Mouse (Mus musculus): ENCODE data around the gene Aunip.
A peak's percentile ranks its signal among the peaks of the same experiment; 100 is the strongest.

Gene Aunip

DNA sequence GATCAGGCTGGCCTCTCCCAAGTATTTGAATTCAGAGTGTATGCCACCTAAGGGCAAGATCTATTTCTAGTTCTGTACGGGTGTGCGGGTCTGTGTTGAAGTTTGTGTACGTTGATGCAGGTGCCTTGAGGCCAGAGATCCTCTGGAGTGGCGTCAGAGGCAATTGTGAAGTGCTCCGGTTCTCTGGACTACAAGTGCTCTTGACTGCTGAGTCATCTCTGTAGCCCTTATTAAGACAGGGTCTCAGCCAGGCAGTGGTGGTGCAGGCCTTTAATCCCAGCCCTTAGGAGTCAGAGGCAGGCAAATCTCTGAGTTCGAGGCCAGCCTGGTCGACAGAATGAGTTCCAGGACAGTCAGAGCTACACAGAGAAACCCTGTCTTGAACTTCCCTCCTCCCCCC, 4.8 kb downstream of the Aunip start:
- DNase-seq (ENCODE audit: low read depth) = no peak

DNA sequence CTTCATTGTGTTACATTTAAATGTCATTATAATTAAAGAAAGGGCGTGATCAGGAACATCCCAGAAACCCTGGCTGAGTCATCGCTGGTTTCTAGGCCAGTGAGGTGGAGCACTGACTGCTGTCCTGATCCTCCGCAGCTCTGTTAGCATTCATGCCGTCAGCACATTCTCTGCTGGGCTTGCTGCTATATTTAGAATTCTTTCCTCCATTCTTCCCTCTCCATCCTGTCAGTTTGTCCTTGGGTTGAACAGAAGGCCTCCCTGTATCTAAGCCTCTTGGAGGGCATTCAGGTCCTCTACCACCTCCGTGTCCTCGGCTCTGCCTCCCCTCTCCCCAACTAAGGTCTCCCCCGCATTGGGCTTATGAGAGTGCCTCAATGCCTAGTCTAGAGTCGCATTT, 6.2 kb downstream of the Aunip start:
- no peak for DNase-seq (ENCODE audit: low read depth)

- DNase-seq (ENCODE audit: low read depth) = no peak
Measured at GRCm38 (mm10) chr4:134517719-134518118, 6.9 kb downstream of the Aunip start.

- DNase-seq (ENCODE audit: low read depth) = no peak
Measured at GRCm38 (mm10) chr4:134518541-134518940, 7.7 kb downstream of the Aunip start.

GRCm38 (mm10) chr4:134519281-134519680, 8.5 kb downstream of the Aunip start:
- DNase-seq (ENCODE audit: low read depth) = no peak

GRCm38 (mm10) chr4:134523447-134523846, 12.6 kb downstream of the Aunip start:
- no peak for DNase-seq (ENCODE audit: low read depth)

- no peak for DNase-seq (ENCODE audit: low read depth)
Measured at GRCm38 (mm10) chr4:134525806-134526205, 15.0 kb downstream of the Aunip start.

GRCm38 (mm10) chr4:134526220-134526619, 15.4 kb downstream of the Aunip start:
- no peak for DNase-seq (ENCODE audit: low read depth)

DNA sequence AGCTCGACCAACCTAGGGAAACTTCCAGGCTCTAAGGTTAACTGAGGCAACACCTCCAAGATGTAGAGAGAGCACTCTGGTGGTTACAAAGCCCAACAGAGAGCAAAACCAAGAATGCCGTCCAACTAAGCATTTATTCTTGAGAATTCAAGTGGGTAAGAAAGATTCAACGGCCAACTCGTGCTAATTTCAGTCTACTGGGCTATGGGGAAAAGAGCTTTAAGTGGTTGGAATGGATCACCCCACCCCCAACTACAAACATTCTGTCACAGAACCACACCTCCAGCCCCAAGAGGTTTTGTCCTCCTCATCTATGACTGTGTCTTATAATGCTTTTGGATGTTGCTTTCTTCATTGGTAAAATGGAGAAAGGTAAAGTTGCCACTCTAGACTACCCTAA, 22.1 kb downstream of the Aunip start:
- no peak for DNase-seq (ENCODE audit: low read depth)

DNA sequence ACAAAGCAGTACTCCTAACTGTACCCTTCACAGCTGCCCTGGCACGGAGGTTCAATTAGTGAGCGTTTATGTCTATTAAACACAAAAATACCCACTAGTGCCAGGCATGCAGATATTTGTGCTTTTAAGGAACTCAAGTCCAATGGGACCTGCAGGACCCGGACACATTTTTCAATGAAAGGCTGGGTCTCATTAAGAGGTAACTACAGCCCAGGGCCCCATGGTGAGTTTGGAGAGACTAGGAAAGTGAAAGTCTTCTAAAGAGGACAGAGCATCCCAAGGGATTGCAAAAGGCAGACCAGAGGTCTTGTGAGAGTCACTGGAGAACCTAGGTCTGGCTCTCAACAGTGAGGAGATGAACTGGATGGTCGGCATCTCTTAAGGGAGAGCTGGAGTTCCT, 22.6 kb downstream of the Aunip start:
- no peak for DNase-seq (ENCODE audit: low read depth)

DNA sequence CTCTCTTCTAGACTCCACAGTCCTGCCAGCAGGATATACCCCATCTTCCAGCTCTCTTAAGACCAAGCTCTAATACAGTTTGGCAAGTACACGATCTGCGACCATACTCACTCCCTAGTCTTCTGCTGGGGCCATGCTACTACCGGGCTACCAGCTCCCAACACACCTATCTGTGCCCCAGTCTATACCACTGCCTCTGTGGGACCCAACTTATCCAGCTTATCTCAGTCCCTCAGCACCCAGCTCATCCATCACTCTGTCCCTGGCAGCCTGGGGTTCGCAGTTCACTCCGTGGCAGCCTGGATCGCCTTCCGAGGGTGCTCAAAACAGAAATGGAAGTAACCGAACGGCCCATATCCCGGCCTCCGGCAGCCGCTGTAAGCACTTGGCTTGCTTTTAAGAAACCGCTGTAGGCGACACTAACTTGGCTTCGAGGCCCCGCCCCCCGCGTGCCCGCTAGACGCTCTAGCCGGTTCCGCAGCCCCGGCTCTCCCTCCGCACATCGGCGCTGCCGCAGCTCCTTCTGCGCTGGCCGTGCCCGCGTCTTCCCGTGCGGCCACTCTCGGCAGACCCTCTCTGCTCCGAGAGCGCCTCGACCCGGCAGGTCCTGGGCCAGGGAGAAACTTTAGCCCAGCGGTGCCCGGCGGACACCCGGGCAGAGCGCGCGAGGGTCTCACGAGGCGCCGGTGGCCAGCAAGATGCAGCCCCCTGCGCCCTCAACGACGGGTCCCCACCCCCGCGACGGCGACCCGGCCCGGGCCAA, 23.5 kb downstream of the Aunip start:
- peak; percentile 88 for DNase-seq (ENCODE audit: low read depth)

DNA sequence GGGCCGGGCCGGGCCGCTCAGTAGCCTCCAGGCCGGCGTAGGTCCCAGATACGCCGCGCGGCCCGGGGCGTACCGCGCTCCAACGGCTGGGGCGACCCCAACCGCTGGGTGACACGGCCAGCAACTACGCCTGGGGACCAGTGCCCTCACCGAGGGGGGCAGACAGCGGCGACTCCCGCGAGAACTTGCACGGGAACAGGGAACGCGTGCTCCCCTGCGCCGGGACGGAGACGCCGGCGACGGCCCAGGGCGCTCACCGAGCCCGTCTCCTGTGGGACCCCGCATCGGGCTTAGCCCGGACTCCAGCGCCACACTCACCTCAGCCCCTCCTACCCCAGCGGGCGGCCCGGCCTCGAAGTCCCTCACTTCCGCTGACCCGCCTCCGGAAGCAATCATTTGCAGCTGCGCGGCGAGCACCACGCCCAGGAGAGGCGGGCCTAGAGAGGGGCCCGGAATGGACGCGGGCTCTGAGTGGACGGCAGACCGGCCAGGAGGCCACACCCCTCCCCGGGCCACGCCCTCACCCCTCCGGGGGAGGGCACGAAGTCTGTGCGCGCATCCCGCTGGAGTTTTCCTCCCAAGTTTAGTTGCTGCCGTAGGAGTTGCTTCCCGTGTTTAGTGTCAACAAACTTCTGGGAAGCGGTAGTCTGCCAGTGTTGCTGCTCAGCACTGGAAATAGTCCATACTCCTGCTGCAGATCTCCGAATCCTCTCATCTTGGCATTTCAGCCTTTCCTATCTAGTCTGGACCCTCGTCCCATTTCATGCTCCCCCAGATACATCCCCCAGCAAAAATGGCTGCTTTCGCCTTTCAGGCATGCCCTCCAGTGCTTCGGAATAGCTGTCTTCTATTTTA, 24.4 kb downstream of the Aunip start, which contains the start of gene Mtfr1l:
Mtfr1l (minus strand) TSS at position 456 of the 855 bp plus-strand sequence.
- DNase-seq (ENCODE audit: low read depth) = peak; percentile 97

DNA sequence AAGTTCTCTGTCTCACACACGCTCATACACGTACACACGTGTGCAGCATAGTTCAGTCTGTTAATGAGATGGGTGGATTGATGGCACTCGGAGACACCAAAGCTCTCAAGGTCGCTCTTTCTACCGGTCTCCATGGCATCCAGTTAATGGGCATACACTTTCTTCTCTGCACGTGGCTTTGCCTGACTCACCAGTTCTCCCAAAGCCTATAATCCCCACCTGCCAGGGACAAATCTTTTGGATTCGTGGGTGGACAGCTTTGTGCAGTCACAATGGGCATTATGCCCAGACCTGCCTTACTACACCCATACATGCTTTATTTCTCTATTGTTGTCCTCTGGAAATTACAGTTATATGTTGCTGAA, 25.0 kb downstream of the Aunip start:
- DNase-seq (ENCODE audit: low read depth) = no peak

DNA sequence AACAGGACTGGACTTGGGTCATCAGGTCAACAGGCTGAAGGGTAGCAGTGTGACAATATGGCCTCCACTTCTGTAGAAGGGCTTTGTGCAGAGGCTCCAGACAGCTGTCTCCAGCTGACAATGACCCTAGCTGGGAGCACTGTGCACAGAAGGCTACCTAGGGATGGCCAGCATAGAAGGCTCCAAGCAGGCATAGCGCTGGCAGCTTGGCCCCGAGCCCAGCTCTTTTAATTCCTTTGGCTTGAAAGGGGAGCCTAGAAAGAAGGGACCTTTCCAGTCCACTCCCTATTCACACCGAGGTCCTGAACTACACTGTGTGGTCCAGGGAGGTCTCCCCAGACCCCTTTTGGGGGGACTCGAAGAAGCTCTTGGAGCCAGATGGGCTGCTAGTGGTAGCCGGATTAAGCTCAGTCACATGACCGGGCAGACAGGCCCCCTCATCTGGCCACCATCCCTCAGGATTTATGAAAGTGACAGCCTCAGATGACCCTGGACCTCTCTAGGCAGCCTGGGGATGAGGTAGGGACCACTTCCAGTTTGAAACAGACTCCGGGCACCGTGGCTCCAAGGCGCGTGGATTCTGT, 28.3 kb downstream of the Aunip start:
- DNase-seq (ENCODE audit: low read depth) = no peak

DNA sequence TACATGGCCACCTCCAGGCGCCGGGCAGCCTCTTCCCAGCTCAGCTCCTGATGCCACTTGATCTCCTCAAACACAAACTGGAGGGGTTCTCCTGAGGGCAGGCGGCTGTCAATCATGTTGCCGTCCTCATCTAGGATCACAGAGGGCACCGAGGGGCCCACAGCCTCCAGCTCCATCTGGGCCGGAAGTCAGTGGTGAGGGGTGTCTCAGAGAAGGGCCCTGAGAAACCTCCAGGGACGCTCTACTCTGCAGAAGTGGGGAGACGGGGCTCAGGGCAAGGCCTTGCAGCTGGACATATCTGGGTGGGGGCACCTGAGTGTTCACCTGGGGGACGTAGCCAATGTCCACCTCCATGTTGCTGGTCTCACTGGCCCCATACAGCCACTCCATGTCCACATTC, 31.9 kb downstream of the Aunip start:
- DNase-seq (ENCODE audit: low read depth) = no peak

DNA sequence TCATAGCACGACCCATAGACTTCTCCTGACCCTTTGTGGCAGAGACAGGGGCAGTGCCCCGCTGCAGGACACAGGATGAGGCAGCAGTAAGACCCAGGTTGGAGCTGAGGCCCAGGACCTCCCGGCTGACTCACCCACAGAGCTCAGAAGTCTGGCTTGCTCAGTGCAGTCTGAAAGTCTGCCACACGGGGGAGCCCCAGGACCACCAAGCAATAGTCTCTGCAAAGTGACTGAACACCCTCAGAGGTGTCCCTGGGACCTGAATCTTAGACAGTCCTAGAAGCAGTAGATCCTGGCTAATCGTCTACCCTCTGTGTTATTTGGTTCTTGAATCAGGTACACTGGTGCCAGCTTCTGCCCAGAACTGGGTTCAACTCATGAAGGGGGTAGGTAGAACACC, 32.5 kb downstream of the Aunip start:
- peak; percentile 93 for DNase-seq (ENCODE audit: low read depth)

DNA sequence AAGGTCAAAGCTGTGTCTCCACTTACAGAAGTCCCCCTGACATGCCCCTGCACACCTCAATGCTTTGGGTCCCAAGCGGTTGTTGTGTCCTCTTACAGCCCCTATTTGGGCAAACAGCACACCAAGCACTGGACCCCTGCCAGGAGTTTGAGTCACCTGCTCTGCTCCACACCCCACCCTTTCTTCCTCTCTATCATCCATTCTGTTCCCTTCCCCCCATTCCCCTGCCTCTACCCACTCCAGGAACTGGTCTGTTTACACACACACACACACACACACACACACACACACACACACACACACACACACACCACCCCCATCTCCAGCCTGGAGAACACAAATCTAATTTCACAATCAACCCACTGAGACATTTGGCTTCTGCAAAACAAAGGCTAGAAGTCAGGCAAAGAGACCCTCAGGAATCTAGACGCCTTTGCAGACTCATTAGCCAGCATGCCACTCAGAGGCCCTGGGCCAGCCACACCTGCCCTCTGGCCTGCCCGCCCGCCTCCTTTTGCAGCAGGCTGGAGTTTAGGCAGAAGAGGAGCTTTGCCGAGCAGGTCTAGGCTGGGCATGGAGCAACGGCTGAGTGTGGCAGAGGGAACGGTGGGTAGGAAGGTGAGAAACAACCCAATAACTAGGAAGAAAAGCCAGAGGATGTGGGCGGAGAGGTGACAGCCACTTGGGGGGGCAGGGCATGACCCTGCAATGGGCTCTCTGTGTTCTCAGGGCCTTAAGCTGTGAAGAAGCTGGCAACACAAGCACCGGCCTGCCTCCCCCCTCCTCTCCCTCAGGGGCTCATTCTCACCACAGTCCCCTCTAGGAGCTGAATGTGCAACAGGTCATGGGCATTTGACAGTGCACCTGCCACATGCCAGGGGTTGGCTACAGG, 36.3 kb downstream of the Aunip start:
- no peak for DNase-seq (ENCODE audit: low read depth)

DNA sequence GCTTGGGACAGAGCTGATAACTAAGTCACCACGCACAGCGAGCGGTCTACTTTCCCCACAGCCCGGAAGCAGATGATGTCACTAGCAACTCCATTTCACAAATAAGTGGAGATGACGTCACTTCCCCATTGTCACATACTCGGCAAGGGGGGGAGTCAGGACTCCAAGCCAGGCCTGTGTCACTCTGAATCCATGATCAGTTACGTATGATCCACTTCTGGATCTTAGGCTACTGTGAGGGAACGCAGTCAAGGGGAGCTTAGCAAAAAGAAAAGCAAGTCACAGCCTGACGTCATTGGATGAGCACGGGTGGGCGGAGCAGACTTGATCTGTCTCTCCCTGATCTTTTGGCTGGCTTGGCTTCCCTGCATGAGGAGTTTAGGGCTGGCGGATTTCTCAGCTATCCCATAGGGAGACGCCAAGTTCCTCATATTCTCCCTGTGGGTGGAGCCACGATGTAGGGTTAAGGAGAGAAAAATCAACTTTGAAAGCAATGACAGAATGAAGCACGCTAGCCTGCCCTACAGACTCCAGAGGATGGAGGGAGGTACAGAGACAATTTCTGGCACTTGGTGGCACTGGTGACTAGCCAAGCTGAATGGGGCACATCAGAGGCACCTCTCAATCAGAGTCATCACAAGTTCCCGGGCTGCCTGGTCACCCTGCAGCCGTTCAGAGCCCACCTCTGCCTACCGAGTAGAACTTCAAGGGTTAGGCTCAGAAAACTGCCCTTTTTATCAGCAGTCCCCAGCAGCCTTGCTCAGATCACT, 37.6 kb downstream of the Aunip start:
- DNase-seq (ENCODE audit: low read depth) = peak; percentile 31

GRCm38 (mm10) chr4:134549899-134550298, 39.1 kb downstream of the Aunip start:
- DNase-seq (ENCODE audit: low read depth) = no peak

GRCm38 (mm10) chr4:134551494-134552316, 40.9 kb downstream of the Aunip start, which contains the start of gene Selenon:
TSS of gene Selenon (minus strand) at chr4:134552166.
- DNase-seq (ENCODE audit: low read depth) = no peak

Data from induced T-regulatory cell, adult 2 months (primary cell).